Mouse (Mus musculus) cerebellum, adult 18-20 months (tissue): ENCODE results near the gene Tmem132a.

Experiments
- DNase-seq, 2 experiments: peaks; one replicate each; pipeline ENCODE4 v3.0.0; 2021

Gene Tmem132a

GRCm38 (mm10) chr19:10829436-10830175, 40.1 kb downstream of the Tmem132a start, which contains the start of gene Cd6:
Gene Cd6 (minus strand): TSS chr19:10830058.
- no peak for DNase-seq

GRCm38 (mm10) chr19:10828321-10828720, 41.4 kb downstream of the Tmem132a start:
- DNase-seq: no peak

- DNase-seq: no peak
Measured at GRCm38 (mm10) chr19:10824061-10824460, 45.7 kb downstream of the Tmem132a start.

GRCm38 (mm10) chr19:10822534-10822933, 47.2 kb downstream of the Tmem132a start:
- no peak for DNase-seq

- DNase-seq: no peak
Measured at GRCm38 (mm10) chr19:10821319-10821718, 48.4 kb downstream of the Tmem132a start.

- DNase-seq: no peak
Measured at GRCm38 (mm10) chr19:10818217-10818946, 51.4 kb downstream of the Tmem132a start.

GRCm38 (mm10) chr19:10816462-10816861, 53.3 kb downstream of the Tmem132a start:
- DNase-seq: no peak

- no peak for DNase-seq
Measured at GRCm38 (mm10) chr19:10815871-10816270, 53.9 kb downstream of the Tmem132a start.

- DNase-seq: no peak
Measured at GRCm38 (mm10) chr19:10813905-10814304, 55.8 kb downstream of the Tmem132a start.

- no peak for DNase-seq
Measured at GRCm38 (mm10) chr19:10813039-10813438, 56.7 kb downstream of the Tmem132a start.

GRCm38 (mm10) chr19:10811471-10811870, 58.3 kb downstream of the Tmem132a start:
- no peak for DNase-seq

GRCm38 (mm10) chr19:10810176-10810492, 59.6 kb downstream of the Tmem132a start:
- DNase-seq: no peak

- no peak for DNase-seq
Measured at GRCm38 (mm10) chr19:10809428-10810175, 60.1 kb downstream of the Tmem132a start.

- peak; percentile 53 to 54 for DNase-seq
Measured at GRCm38 (mm10) chr19:10808524-10809233, 61.1 kb downstream of the Tmem132a start.
